Mouse (Mus musculus) spleen, postnatal 36 days (tissue): Measurements from ENCODE around the gene Ndufb5.
"Not testable (repeated sequence)": the region's sequence is repeated elsewhere in the genome, so short reads cannot be mapped to it uniquely, and the experiment has no call there.

Source experiments
- DNase-seq, 2 experiments: peaks; one replicate each; pipeline ENCODE4 v3.0.0; 2022; ENCODE audit warnings: low spot score in 2 of 2, mixed read lengths in 1 of 2

Ndufb5 gene

GRCm38 (mm10) chr3:32725951-32726350 is 10.8 kb upstream of the Ndufb5 start:
- DNase-seq, result no peak

- DNase-seq, result no peak
Observed at GRCm38 (mm10) chr3:32727861-32728260, 8.9 kb upstream of the Ndufb5 start.

- no peak for DNase-seq
Observed at GRCm38 (mm10) chr3:32737172-32737655, 424 bp downstream of the Ndufb5 start, which contains the start of gene Mrpl47. Gene Mrpl47 (minus strand): TSS chr3:32737605.

GRCm38 (mm10) chr3:32738549-32738948 is 1.8 kb downstream of the Ndufb5 start:
- no peak for DNase-seq

- no peak for DNase-seq
Observed at GRCm38 (mm10) chr3:32742276-32742780, 5.5 kb downstream of the Ndufb5 start.

GRCm38 (mm10) chr3:32745001-32745400 is 8.2 kb downstream of the Ndufb5 start:
- no peak for DNase-seq

GRCm38 (mm10) chr3:32745426-32745825 is 8.6 kb downstream of the Ndufb5 start:
- DNase-seq, result not testable (repeated sequence)

GRCm38 (mm10) chr3:32748384-32748783 is 11.6 kb downstream of the Ndufb5 start:
- DNase-seq, result no peak

DNA sequence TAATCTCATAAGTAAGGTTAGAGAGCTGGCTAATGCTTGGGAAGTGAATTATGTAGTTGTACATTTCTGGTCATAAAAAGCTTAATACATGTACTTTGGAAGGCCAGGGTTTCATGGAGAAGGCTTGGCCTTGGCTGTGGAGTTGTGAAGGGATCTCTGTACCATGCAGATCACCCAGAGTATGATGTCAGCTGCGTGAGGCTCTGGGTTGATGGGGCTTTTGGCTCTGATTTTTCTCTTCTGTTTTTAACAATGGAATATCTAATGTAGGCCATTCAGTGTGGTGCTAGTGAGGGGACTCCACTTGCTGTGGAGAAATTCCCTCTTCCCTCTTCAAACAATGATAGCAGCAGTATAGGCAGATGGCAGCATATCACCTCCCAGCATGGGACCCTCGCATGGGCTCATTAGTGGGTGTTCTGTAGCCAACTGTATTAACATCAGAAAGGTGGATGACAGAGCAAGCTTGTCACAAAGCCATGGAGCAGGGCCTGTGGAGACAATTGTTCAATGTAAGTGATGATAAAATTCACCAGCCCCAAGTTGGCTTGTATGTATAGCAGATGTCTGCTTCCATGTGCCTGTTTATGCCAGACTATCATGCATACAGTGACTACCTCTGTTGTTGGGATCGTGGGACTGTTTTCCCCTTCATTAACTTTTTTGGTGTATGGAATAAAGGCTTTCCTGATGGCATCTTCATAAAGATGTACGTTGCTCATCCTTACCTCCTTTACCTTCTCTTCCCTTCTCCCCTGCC is 13.2 kb downstream of the Ndufb5 start:
- no peak for DNase-seq

DNA sequence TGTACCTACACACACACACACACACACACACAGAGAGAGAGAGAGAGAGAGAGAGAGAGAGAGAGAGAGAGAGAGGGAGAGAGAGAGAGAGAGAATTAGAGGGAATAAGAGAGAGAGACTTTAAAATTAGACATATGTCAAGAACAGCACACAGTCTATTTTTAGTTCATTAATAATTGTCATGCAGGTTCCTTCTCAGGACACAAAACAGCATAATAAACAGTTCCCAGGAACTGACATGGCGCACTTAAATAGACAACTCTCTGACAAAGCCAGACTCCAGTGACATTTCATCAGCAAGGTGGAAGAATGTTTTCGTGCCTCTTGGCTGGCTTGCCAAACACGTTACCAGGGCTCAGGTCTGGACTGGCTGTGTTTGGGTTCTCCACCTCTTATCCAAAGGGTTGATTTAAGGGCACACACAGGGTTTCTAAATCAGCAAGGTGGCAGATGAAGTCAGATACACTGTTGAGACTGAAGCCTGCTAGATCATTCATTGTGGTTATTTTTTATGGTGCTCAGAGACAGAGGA is 17.7 kb downstream of the Ndufb5 start:
- DNase-seq, result no peak

- DNase-seq, result no peak
Observed at GRCm38 (mm10) chr3:32759212-32759611, 22.4 kb downstream of the Ndufb5 start.

DNA sequence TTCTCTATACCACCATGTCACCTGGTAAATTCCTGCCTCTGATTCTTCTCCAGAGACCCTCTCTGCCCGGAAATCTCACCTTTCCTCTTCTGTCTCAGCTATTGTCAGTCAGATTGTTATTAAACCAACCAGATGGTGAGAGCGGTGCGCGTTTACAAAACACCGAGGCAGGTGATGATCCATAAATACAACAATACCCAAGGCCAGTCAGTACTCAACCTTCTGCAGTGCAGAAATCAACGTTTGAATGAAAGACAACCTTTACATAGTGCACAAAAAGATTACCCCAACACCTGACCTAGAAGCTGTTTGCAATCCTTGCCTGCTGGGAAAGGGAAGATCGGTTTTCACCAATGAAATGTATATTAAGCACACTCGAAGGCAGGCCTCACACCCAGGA is 26.2 kb downstream of the Ndufb5 start:
- no peak for DNase-seq

GRCm38 (mm10) chr3:32763902-32764301 is 27.1 kb downstream of the Ndufb5 start:
- no peak for DNase-seq

GRCm38 (mm10) chr3:32770781-32771180 is 34.0 kb downstream of the Ndufb5 start:
- no peak for DNase-seq
